Mouse (Mus musculus) heart, adult 2 months (tissue): ENCODE measurements around the gene Bik. TPM values are rescaled to one million over a fixed set of nuclear protein-coding genes. Genes with fewer than 3 reads are reported as not detected.

Source experiments
- DNase-seq, 2 experiments: peaks; one replicate each; pipeline ENCODE4 v3.0.0; 2021
- H3K27ac ChIP-seq: fragments of 200-600 bp; 2 replicates; pipeline ENCODE4 v1.8.1; 2022
- H3K27me3 ChIP-seq: fragments of 200-500 bp; 2 replicates; pipeline ENCODE4 v1.6.1; 2012; ENCODE audit warnings: mild to moderate bottlenecking, low read length, inconsistent platforms, mixed read lengths; ENCODE audit not compliant: control insufficient read depth, insufficient read depth
- H3K36me3 ChIP-seq: fragments of 200-500 bp; 2 replicates; pipeline ENCODE4 v1.6.1; 2012; ENCODE audit warnings: low read length, inconsistent platforms; ENCODE audit not compliant: control insufficient read depth, insufficient read depth
- H3K4me1 ChIP-seq: fragments of 200-500 bp; 2 replicates; pipeline ENCODE4 v1.6.1; 2011; ENCODE audit warnings: low read length; ENCODE audit not compliant: control insufficient read depth, insufficient read depth
- H3K4me3 ChIP-seq: fragments of 200-600 bp; 2 replicates; pipeline ENCODE4 v1.8.1; 2022
- H3K79me2 ChIP-seq: fragments of 200-500 bp; replicated peaks from 2 replicates; pipeline ENCODE4 v1.6.1; 2012; ENCODE audit warnings: mild to moderate bottlenecking, inconsistent platforms, low read length, moderate library complexity, mixed read lengths; ENCODE audit not compliant: control insufficient read depth, insufficient read depth
- H3K9ac ChIP-seq: fragments of 200-500 bp; 2 replicates; pipeline ENCODE4 v1.6.1; 2012; ENCODE audit warnings: low read depth, mild to moderate bottlenecking, control low read depth, inconsistent platforms, low read length, mixed read lengths
- CTCF ChIP-seq: fragments of 200-600 bp; IDR thresholded peaks from 2 replicates; pipeline ENCODE4 v1.8.1; 2022; ENCODE audit warnings: antibody characterized with exemption, mild to moderate bottlenecking, moderate library complexity
- EP300 ChIP-seq: fragments of 200-500 bp; IDR thresholded peaks from 2 replicates; pipeline ENCODE4 v1.6.1; 2011; ENCODE audit warnings: low read depth, low read length, control low read depth; ENCODE audit not compliant: insufficient read depth
- POLR2A ChIP-seq: fragments of 200-500 bp; IDR thresholded peaks from 2 replicates; pipeline ENCODE4 v1.6.1; 2011; ENCODE audit warnings: mild to moderate bottlenecking, low read depth, low read length, control low read depth; ENCODE audit not compliant: insufficient read depth
- WGBS: fragments of 180-500 bp; shearing (Covaris S2); methylation state at CpG from one replicate; pipeline ENCODE4 v1.1.7; 2018; 5-methylcytosine and 5-hydroxymethylcytosine counted together
- intact Hi-C: fragments of 180-260 bp; cut with DNase I; formaldehyde crosslinking; loops from one replicate; pipeline ENCODE4 v1.15.1; 2025
- polyA plus RNA-seq: library from polyadenylated mRNA; depleted of rRNA; stranded (reverse); fragments of >200 nt; gene quantifications from 2 replicates; pipeline ENCODE4 v1.2.3, GENCODE M21; 2012
- total RNA-seq, 2 experiments: library from RNA; stranded (reverse); gene quantifications; 2 replicates each; pipeline ENCODE4 v1.2.3; 2021

Bik gene
- total and polyA plus RNA-seq, 3 experiments, result 8.3 to 11.7 (median 10.9) TPM

GRCm38 (mm10) chr15:83509950-83510804 is 16.5 kb upstream of the Bik start:
- Histone ChIP-seq H3K27ac (peak overlapping the region; percentile 36; the same call in 1 of the 2 replicates), H3K4me3 (peak overlapping the region; percentile 48), H3K9ac (peak overlapping the region; percentile 75), H3K4me1 (no peaks in the 10 kb centered on the region), H3K79me2 (no peaks in the 10 kb centered on the region), H3K36me3 (no peaks in the 10 kb centered on the region), H3K27me3 (no peaks in the 10 kb centered on the region)
- TF ChIP-seq POLR2A, result no peak; the same call in 1 of the 2 replicates
- no peak for TF ChIP-seq EP300
- peak; percentile 29 for TF ChIP-seq CTCF
- WGBS, result 26% methylated on average over 17 of the region's 17 CpGs
- intact Hi-C loops, result loop anchor here (10.0 kb wide), 1 partner anchor 355 kb away; no protein-coding TSS in a partner anchor
- no peak for DNase-seq

- H3K79me2 ChIP-seq, result no peaks in the 10 kb centered on the region
- H3K27ac ChIP-seq, result peak within 1 kb of the TSS; percentile 36; the same call in 1 of the 2 replicates
- peak within 1 kb of the TSS; percentile 48 for H3K4me3 ChIP-seq
- H3K9ac ChIP-seq, result peak within 1 kb of the TSS; percentile 75
- intact Hi-C loops, result loop anchor here (10.0 kb wide), 1 partner anchor 356 kb away; no protein-coding TSS in a partner anchor
- TF ChIP-seq CTCF (no peak), EP300 (0 out of 2 replicates have a peak, but pooled peaks have one; percentile 18), POLR2A (peak; percentile 67; the same call in 1 of the 2 replicates)
- WGBS, result 9% methylated on average over 41 of the region's 41 CpGs
- H3K4me1 ChIP-seq, result no peaks in the 10 kb centered on the region
- DNase-seq, result peak; percentile 97
- H3K27me3 ChIP-seq, result no peaks in the 10 kb centered on the region
- no peaks in the 10 kb centered on the region for H3K36me3 ChIP-seq
Measured at GRCm38 (mm10) chr15:83510805-83511405, 15.8 kb upstream of the Bik start, which contains the start of gene Ttll1. Ttll1 (minus strand) TSS chr15:83510893.

- 56% methylated on average over 13 of the region's 13 CpGs for WGBS
- H3K4me3 ChIP-seq, result no peak overlapping the region
- H3K4me1 ChIP-seq, result no peaks in the 10 kb centered on the region
- DNase-seq, result no peak
- H3K79me2 ChIP-seq, result no peaks in the 10 kb centered on the region
- intact Hi-C loops, result loop anchor here (10.0 kb wide), 1 partner anchor 358 kb away; no protein-coding TSS in a partner anchor
- no peak overlapping the region for H3K9ac ChIP-seq
- H3K27ac ChIP-seq, result no peak overlapping the region
- H3K36me3 ChIP-seq, result no peaks in the 10 kb centered on the region
- H3K27me3 ChIP-seq, result no peaks in the 10 kb centered on the region
- TF ChIP-seq POLR2A (no peak), CTCF (no peak), EP300 (no peak)
Measured at GRCm38 (mm10) chr15:83512489-83513281, 14.0 kb upstream of the Bik start.

GRCm38 (mm10) chr15:83515018-83515417 is 11.6 kb upstream of the Bik start:
- Histone ChIP-seq H3K79me2 (no peaks in the 10 kb centered on the region), H3K27me3 (no peaks in the 10 kb centered on the region), H3K27ac (no peak overlapping the region), H3K9ac (no peak overlapping the region), H3K4me1 (no peaks in the 10 kb centered on the region), H3K4me3 (no peak overlapping the region), H3K36me3 (no peaks in the 10 kb centered on the region)
- 62% methylated on average over 5 of the region's 5 CpGs for WGBS
- intact Hi-C loops, result loop anchor here (5.0 to 10.0 kb wide), 4 partner anchors 108 to 713 kb away; no protein-coding TSS in a partner anchor
- DNase-seq, result no peak
- TF ChIP-seq POLR2A, result no peak
- TF ChIP-seq CTCF, result no peak
- TF ChIP-seq EP300, result no peak

GRCm38 (mm10) chr15:83518215-83519048 is 8.2 kb upstream of the Bik start:
- H3K4me1 ChIP-seq, result no peaks in the 10 kb centered on the region
- 31% methylated on average over 20 of the region's 20 CpGs for WGBS
- TF ChIP-seq POLR2A (no peak), EP300 (peak; percentile 77; the same call in 1 of the 2 replicates), CTCF (peak; percentile 93)
- intact Hi-C loops, result loop anchor here (1.0 to 10.0 kb wide), 5 partner anchors 111 to 716 kb away; no protein-coding TSS in a partner anchor
- no peaks in the 10 kb centered on the region for H3K79me2 ChIP-seq
- H3K36me3 ChIP-seq, result no peaks in the 10 kb centered on the region
- DNase-seq, result peak; percentile 63 to 67
- H3K27ac ChIP-seq, result no peak overlapping the region
- no peak overlapping the region for H3K9ac ChIP-seq
- no peak overlapping the region for H3K4me3 ChIP-seq
- no peaks in the 10 kb centered on the region for H3K27me3 ChIP-seq
